In the genomic region with DNA sequence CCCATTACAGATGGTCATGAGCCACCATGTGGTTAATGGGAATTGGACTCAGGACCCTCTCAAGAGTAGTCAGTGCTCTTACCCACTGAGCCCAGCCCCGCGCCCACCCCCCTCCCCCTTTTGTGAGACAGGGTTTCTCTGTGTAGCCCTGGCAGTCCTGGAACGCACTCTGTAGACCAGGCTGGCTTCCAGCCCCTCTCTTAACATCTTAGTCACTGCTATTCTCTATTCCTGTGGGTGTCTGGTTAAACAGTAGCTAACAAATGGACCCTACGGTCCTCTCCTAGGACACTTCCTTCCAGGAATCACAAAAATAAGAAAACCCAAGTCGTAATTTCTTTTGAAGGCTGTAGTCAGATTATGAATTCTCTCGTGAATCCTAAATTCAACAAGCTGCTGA, we compare ENCODE assay signal across 22 mouse cellular contexts.
DNase-seq lines count a peak whose midpoint lies in the region; ATAC-seq and TF ChIP-seq lines count a peak whose summit lies in the region.
"Had no signal": no experiment of that assay in that cellular context is flagged by ENCODE, and none has a peak within 500 bp of the region (broad histone marks: within the 10 kb centered on the region; RNA-seq: fewer than 3 reads in every experiment).

No protein-coding gene starts in this region.

- peaks cover 2% of the 10 kb centered on the region; the same call in 1 of the 2 replicates for H3K4me1 ChIP-seq in kidney, adult 2 months (ENCODE audit: control insufficient read depth, insufficient read depth, low read length)
- no peaks in the 10 kb centered on the region for H3K4me1 ChIP-seq in kidney, embryonic 14.5 days (ENCODE audit: control insufficient read depth, insufficient read depth, low read length)
- H3K4me1 ChIP-seq: embryonic facial prominence, embryonic 15.5 days had no signal

- no peaks in the 10 kb centered on the region for H3K9me3 ChIP-seq in kidney, embryonic 14.5 days (ENCODE audit: control insufficient read depth, low read length)
- H3K9me3 ChIP-seq: embryonic facial prominence, embryonic 15.5 days; forebrain, embryonic 10.5 days; heart, embryonic 15.5 days; hindbrain, embryonic 10.5 days had no signal

- H3K36me3 ChIP-seq in kidney, adult 2 months (ENCODE audit: control insufficient read depth, insufficient read depth, low read length) = no peaks in the 10 kb centered on the region
- no peaks in the 10 kb centered on the region for H3K36me3 ChIP-seq in kidney, embryonic 14.5 days (ENCODE audit: control insufficient read depth, insufficient read depth, low read length)
- H3K36me3 ChIP-seq: embryonic facial prominence, embryonic 15.5 days; forebrain, embryonic 10.5 days; heart, embryonic 15.5 days; hindbrain, embryonic 10.5 days had no signal

- no peak overlapping the region for H3K4me3 ChIP-seq in kidney, adult 2 months (ENCODE audit: insufficient read depth, low read depth, low read length)
- H3K4me3 ChIP-seq in kidney, embryonic 14.5 days (ENCODE audit: low read length) = no peak overlapping the region
- H3K4me3 ChIP-seq: embryonic facial prominence, embryonic 15.5 days; erythroblast, embryonic 14.5 days; forebrain, embryonic 10.5 days; heart, adult 2 months; heart, embryonic 15.5 days; hindbrain, embryonic 10.5 days had no signal

- no peak overlapping the region for H3K27ac ChIP-seq in kidney, adult 2 months (ENCODE audit: insufficient read depth, low read depth, low read length)
- H3K27ac ChIP-seq in kidney, embryonic 14.5 days (ENCODE audit: low read depth, low read length) = no peak overlapping the region
- H3K27ac ChIP-seq: embryonic facial prominence, embryonic 15.5 days; forebrain, embryonic 10.5 days; heart, adult 2 months; heart, embryonic 15.5 days; hindbrain, embryonic 10.5 days; hindbrain, embryonic 14.5 days had no signal

- H3K27me3 ChIP-seq in kidney, adult 2 months (replicated peaks; ENCODE audit: control insufficient read depth, insufficient read depth, low read length) = no peaks in the 10 kb centered on the region
- H3K27me3 ChIP-seq in kidney, embryonic 14.5 days (ENCODE audit: control insufficient read depth, insufficient read depth, low read length) = no peaks in the 10 kb centered on the region
- H3K27me3 ChIP-seq: embryonic facial prominence, embryonic 15.5 days; heart, embryonic 15.5 days had no signal

- no peak overlapping the region for H3K9ac ChIP-seq in kidney, embryonic 14.5 days (ENCODE audit: low read depth, low read length)
- H3K9ac ChIP-seq: embryonic facial prominence, embryonic 15.5 days; heart, embryonic 15.5 days; hindbrain, embryonic 14.5 days had no signal

- no peak overlapping the region for H3K4me2 ChIP-seq in kidney, embryonic 14.5 days (replicated peaks; ENCODE audit: low read depth, low read length)
- H3K4me2 ChIP-seq: embryonic facial prominence, embryonic 15.5 days; heart, embryonic 11.5 days; heart, embryonic 15.5 days; hindbrain, embryonic 14.5 days had no signal

- ATAC-seq in kidney, embryonic 14.5 days (ENCODE audit: low FRiP score, low TSS enrichment) = no peak
- ATAC-seq: forebrain, embryonic 14.5 days had no signal

- TF ChIP-seq POLR2A in kidney, adult 2 months (IDR thresholded peaks at IDR 0.05; ENCODE audit: low read depth, low read length) = no peak

- no peak for TF ChIP-seq CTCF in kidney, adult 2 months (conservative IDR thresholded peaks at IDR 0.05; ENCODE audit: insufficient read depth, insufficient read length, low read depth, low read length)

- 57% methylated on average over 6 of the region's 6 CpGs for WGBS in kidney, adult 2 months
- WGBS in kidney, embryonic 14.5 days = 80% methylated on average over 6 of the region's 6 CpGs

- DNase-seq in kidney, adult 2 months = peak; percentile 89
- DNase-seq in kidney, adult 9 months = peak; percentile 76
- DNase-seq in kidney, postnatal 14 days = peak; percentile 21
- DNase-seq in frontal cortex, postnatal 25 days (ENCODE audit: low spot score in 2 of 2) = no peak
- no peak for DNase-seq in cerebellum, postnatal 4 days (ENCODE audit: low spot score in 2 of 2)
- DNase-seq: adrenal gland, adult 8-10 months; adrenal gland, postnatal 36 days; cerebellum, adult 2 months; cerebellum, postnatal 10 days; embryo, embryonic 11 days; gastrocnemius, postnatal 10 days; heart, adult 2 months; heart, postnatal 14 days had no signal

Comparison
In these comparisons a context has a peak if more than half of its experiments do, and no peak if none do; other contexts are left out.
1. DNase-seq: peak in kidney, adult 2 months (single experiment), kidney, adult 9 months (single experiment) and kidney, postnatal 14 days (single experiment); none in frontal cortex, postnatal 25 days (0 of 2) and cerebellum, postnatal 4 days (0 of 2).